Mouse (Mus musculus): ENCODE results near the gene Gbf1.

Gene Gbf1

GRCm38 (mm10) chr19:46223118-46223517 is 70.8 kb downstream of the Gbf1 start:
- DNase-seq (ENCODE audit: low read depth) = no peak

DNA sequence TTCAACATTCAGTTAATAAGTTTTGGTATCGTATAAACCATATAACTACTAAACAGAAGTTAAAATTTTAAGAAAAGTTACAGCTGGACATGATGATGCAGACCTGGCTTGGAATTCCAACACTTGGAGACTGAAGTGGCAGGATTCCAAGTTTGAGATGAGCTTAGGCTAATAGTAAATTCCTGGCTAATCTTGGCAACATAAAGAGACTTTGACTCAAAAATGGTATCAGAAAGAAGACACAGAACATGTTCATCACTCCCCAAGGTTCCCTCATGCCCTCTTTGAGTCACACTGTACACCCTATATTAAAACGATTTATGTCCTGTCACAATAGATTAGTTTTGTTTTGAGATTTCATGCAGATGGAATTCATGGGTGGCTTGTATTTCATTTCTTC is 72.6 kb downstream of the Gbf1 start:
- DNase-seq (ENCODE audit: low read depth) = no peak

DNA sequence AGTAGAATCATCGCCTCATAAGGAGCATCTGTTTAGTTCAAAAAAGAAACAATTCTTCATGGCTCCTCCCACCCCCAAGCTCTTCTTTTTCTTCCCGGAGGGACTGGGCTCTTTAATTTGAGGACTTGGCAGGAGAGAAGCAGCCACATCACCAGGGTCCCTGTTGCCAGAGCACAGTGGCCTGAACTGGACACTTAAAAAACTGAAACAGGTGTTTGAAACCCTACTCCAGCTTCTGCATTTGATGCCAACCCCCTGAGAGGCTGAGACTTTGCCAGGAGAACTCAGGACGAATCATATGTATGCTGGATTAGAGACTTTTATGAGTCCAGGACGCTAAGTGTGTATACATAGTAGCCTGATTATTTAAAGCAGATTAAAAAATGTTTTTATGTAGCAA is 73.2 kb downstream of the Gbf1 start:
- DNase-seq (ENCODE audit: low read depth) = no peak

GRCm38 (mm10) chr19:46226295-46226694 is 74.0 kb downstream of the Gbf1 start:
- peak; percentile 21 for DNase-seq (ENCODE audit: low read depth)

DNA sequence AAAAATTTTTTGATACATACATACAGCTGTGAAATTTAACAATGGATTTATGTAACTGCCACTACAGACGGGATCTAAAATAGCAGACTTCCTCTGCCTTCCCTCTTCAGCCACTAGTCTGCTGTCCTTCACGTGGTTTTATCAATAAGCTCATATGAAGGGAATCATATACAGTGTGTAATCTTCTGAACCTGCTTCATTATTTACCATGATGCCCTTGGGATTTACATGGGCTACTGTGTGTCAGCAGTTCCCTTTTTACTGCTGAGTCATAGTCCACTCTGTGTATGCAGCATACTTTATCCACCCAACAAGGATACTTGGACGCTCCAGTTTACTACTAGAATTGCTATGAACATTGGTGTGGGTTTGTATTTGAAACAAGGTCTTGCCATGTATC is 75.0 kb downstream of the Gbf1 start:
- DNase-seq (ENCODE audit: low read depth) = peak; percentile 14

GRCm38 (mm10) chr19:46234450-46234849 is 82.1 kb downstream of the Gbf1 start:
- DNase-seq (ENCODE audit: low read depth) = no peak

GRCm38 (mm10) chr19:46236658-46237057 is 84.3 kb downstream of the Gbf1 start:
- DNase-seq (ENCODE audit: low read depth) = no peak

- no peak for DNase-seq (ENCODE audit: low read depth)
These were observed 87.9 kb downstream of the Gbf1 start for GRCm38 (mm10) chr19:46240246-46240645.

DNA sequence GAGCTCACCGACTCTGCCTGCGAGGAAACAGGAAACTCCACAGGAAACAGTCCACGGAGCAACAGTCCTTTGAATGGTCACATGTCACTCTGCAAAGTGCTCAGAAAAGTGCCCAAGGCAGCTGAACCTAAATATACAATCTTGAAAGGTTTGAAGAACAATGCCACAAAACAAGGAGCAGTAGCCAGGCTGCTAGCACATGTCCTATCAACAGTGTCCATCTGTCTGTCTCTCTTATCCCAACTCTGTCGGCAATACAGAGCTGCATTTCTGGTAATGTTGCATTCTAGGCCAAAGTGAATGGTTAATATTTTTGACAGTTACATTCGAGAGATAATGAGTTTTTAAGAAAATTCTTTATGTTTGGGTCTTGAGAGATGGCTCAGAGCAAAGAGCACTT is 90.1 kb downstream of the Gbf1 start:
- peak; percentile 41 for DNase-seq (ENCODE audit: low read depth)

DNA sequence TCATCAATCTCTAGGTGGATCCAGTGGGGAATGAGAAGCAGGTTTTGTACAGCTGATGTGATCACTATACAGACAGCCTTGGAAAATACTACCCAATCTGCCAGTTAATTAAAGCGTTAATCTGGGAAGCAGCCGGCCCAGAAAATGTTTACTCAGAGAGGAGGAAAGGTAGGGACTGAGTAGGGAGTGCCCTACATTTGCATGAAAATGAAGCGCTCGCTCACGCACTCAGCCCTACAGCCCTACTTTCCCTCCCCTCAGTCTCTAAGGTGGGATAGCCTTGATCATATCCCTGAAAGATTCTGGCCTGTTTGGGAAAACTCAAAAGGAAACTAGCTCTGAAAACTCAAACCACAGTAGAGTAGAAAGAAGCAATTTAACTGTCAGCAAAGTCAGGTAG is 92.3 kb downstream of the Gbf1 start:
- no peak for DNase-seq (ENCODE audit: low read depth)

DNA sequence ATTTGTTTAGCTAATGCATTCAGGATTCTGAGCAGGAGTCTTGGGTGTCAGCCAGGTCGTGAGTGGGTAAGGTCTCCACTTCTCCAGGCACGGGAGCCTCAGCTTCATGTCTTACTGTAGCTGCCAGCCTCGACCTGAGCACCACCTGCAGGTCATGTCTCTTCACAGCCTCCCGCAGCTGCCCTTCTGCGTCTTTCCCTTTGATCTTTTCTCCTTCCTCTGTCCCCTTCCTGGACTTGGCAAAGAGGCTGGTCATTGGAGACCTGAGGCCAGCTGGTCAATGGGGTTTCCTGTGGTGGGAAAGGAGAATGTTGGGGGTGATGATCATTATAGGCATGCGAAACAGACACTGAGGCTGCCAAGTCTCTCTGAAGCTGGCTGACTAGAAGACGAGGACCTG is 96.7 kb downstream of the Gbf1 start:
- DNase-seq (ENCODE audit: low read depth) = no peak

DNA sequence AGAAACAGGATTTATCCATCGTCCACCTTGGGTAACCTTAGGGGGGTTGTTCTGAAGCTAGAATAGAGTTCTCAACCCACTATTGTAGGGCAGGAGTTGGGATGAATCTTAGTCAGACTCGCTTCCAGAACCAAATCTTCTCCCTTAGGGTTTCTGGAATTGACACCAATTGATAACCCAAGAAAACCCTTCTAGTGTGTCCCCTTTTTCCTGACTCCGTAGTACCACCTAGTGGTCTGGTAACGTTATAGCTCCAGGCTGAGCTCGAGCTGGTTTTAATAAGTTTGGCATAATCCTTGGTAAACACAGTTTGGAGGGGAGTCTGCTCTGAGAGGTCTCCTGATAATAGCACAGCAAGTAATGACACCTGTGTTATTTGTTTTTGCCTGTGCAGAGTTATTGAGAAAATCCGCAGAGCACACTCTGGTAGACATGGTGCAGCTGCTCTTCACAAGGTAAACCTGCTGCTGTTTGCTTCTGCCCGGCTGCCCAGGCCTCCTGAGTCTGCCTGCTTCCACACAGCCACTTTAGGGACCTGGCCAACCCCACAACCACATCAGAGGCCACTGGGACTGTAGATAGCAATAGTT is 101.9 kb downstream of the Gbf1 start:
- peak; percentile 40 for DNase-seq (ENCODE audit: low read depth)

DNA sequence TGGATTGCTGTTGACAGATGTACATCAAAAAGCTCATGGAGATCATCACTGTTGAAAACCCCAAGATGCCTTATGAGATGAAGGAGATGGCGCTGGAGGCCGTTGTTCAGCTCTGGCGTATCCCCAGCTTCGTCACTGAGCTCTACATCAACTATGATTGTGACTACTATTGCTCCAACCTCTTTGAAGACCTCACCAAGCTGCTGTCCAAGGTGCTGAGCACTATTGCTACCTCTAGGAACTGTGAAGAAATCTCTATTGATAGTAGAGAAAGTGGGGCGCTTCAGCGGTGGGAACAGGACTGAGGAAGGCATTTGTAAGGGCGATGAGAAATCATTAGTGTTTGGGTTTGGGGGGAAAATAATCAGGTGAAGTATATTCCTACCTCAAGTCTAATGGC is 112.5 kb downstream of the Gbf1 start:
- DNase-seq (ENCODE audit: low read depth) = peak; percentile 37

DNA sequence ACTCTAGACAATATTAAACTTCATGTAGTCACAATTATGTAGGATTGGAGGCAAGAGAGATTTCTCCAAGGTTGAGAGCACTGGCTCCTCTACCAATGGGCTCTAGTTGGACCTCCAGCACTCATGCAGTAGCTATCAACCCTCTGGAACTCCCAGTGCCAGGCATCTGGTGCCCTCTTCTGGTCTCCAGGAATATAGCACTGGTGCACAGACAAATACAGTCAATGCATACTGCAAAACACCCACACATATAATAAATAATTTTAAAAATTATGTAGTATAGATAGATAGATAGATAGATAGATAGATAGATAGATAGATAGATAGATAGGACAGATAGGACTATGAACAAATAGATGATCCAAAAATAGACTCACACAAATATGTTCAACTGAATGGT is 123.0 kb downstream of the Gbf1 start:
- peak; percentile 20 for DNase-seq (ENCODE audit: low read depth)

DNA sequence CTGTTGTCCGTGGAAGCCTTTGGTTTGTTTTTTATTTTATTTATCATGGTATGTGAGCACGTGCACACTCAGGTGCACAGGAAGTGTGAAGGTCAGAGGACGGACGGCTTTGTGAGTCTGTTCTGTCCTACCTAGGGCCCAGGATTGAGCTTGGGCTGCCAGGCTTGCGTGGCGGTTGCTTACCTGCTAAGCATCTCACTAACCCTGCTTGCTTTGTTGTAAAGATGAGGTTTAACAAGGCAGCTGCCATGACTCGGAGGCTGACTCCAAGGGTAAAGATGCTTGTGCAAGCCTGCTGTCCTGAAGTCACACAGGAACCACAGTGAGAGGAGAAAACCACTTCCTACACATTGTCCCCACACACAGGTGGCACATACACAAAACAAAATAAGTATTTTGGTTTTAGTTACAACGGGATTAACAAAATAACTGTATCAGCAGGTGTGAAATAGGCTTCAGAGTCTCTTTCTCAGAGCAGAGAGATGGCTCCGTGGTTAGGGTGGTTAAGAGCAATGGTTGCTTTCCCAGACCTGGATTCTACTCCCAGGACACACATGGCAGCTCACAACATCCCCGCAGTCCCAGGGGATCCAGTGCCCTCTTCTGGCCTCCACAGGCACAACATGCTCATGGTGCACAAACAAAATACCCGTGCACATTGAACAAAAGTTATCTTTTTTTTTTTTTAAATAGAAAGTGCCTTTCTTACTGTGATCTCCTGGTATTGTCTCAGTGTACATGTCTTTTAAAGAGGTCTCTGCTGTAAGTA is 130.0 kb downstream of the Gbf1 start:
- no peak for DNase-seq (ENCODE audit: low read depth)

- no peak for DNase-seq (ENCODE audit: low read depth)
These were observed 132.4 kb downstream of the Gbf1 start for GRCm38 (mm10) chr19:46284686-46285085.

DNA sequence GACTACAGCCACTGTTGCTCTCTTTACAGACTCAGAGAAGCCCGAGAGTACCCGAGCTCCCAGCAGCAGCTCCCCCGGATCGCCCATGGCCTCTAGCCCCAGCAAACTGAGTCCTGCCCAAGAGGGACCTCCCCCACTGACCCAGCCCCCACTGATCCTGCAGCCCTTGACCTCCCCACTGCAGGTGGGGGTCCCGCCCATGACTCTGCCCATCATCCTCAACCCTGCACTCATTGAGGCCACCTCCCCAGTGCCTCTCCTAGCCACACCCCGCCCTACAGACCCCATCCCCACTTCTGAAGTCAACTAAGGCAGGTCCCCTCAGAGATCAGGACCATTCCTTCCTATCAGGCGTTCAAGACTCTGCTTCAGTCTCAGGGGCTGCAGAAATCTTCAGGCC is 133.3 kb downstream of the Gbf1 start:
- no peak for DNase-seq (ENCODE audit: low read depth)

GRCm38 (mm10) chr19:46286047-46286446 is 133.7 kb downstream of the Gbf1 start:
- DNase-seq (ENCODE audit: low read depth) = no peak

- DNase-seq (ENCODE audit: low read depth) = no peak
These were observed 134.6 kb downstream of the Gbf1 start for GRCm38 (mm10) chr19:46286926-46287325.

DNA sequence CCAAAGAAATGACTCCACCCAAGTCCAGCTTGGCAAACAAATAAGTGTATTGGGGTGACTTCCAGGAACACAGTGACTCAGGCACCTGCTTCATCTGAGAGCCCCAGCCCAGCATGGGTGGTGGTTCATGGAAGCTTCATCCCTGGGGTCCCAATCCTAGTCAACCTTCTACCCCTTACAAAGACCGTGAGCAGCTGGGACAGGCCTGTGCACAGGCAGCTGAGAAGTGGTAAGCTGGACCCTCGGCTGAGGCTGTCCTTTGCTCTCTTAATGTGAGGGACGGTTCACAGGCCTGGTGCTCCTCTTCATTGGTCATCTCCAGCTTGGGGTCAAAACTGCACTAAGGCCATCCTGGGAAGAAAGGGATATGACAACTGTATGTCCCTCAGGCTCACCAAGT is 135.3 kb downstream of the Gbf1 start:
- DNase-seq (ENCODE audit: low read depth) = no peak

DNA sequence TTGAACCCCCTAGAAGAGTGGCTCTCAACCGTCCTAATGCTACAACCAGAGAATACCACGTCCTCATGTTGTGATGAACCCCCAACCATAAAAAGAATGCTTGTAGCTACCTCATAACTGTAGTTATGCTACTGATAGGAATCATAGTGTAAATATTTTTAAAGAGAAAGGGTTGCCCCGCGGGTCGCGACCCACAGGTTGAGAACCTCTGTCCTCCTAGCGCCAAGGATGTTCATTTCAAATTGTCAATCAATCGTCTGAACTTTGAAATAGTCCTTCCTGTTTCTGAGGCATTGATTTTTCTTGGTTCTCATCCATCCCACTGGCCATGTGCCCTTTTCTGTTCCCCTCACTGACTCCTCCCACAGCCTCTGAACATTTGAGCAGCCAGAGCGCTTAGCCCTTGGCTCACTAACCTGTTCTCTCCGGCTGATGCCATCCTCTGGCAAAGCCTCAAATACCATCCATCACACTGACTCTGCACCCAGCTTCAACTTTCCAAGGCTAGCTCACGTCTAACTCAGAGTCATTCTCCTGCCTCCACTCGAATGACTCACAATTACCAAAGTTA is 138.3 kb downstream of the Gbf1 start:
- DNase-seq (ENCODE audit: low read depth) = no peak

DNA sequence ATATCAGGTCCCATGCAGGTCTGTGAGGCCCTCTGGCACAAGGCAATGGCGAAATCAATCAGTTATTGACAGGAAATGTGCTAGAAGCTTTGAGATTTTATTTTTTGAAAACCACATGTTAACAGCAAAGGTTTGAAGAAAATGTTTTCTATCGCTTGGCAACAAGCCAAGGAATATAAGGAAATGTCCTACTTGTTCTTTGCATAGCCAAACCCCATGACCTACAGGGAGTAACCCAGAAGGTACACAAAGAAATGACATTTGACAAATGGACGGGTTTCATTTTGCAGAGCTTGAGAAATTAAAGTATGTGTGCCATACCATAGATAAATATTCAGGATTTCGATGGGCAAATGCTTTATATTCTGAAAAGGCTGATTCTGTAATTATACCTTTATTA is 144.6 kb downstream of the Gbf1 start:
- no peak for DNase-seq (ENCODE audit: low read depth)

GRCm38 (mm10) chr19:46300294-46301045 is 148.2 kb downstream of the Gbf1 start:
- no peak for DNase-seq (ENCODE audit: low read depth)
